Mouse (Mus musculus): ENCODE data around the gene Arhgap20.
A peak's percentile ranks its signal among the peaks of the same experiment; 100 is the strongest.

Gene Arhgap20

GRCm38 (mm10) chr9:51764921-51765416 lies at the start of gene Arhgap20:
TSS of gene Arhgap20 (plus strand) at chr9:51765337.
- DNase-seq (ENCODE audit: low read depth, low spot score): peak; percentile 81

DNA sequence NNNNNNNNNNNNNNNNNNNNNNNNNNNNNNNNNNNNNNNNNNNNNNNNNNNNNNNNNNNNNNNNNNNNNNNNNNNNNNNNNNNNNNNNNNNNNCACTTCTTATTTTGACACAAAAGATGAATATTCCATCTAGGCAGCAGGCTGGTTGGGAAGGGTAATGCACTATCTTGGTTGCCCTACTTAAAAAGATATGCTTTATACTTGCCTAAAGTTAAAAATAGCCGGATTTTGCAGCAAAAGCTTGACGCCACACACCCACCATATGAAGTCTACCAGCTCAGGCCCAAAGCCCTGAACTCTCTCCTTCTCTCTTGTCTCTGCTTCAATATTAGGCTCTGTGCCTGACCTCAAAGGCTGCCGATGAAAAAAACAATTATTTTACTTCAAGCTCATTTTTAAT lies 46.3 kb upstream of the Arhgap20 start:
- DNase-seq (ENCODE audit: low read depth, low spot score): no peak

- peak; percentile 3 for DNase-seq (ENCODE audit: low read depth, low spot score)
These were observed 37.2 kb upstream of the Arhgap20 start for GRCm38 (mm10) chr9:51727960-51728359.

GRCm38 (mm10) chr9:51735180-51736034 lies 29.7 kb upstream of the Arhgap20 start:
- no peak for DNase-seq (ENCODE audit: low read depth, low spot score)

GRCm38 (mm10) chr9:51736750-51737368 lies 28.3 kb upstream of the Arhgap20 start:
- no peak for DNase-seq (ENCODE audit: low read depth, low spot score)

DNA sequence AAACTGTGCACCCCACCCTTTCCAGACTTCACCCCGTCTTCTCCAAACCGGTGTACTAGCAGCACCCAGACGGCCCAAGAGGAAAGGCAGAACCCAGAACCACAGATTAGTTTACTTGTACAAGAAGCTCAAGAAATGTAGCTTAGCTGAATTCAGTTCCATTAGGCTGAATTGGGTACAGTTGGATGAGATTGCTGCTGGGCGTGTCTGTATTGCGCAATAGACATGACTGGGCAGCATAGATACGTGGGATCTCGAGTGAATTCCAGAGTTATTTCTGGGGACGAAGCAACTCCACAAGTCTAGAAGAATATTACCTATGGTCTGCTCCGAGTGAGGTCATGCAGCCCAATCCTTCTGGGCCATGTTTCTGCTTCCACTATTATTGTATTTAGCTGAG lies 26.8 kb upstream of the Arhgap20 start:
- DNase-seq (ENCODE audit: low read depth, low spot score): no peak

- DNase-seq (ENCODE audit: low read depth, low spot score): no peak
These were observed 25.3 kb upstream of the Arhgap20 start for GRCm38 (mm10) chr9:51739826-51740225.

- no peak for DNase-seq (ENCODE audit: low read depth, low spot score)
These were observed 15.0 kb upstream of the Arhgap20 start for GRCm38 (mm10) chr9:51750144-51750543.

DNA sequence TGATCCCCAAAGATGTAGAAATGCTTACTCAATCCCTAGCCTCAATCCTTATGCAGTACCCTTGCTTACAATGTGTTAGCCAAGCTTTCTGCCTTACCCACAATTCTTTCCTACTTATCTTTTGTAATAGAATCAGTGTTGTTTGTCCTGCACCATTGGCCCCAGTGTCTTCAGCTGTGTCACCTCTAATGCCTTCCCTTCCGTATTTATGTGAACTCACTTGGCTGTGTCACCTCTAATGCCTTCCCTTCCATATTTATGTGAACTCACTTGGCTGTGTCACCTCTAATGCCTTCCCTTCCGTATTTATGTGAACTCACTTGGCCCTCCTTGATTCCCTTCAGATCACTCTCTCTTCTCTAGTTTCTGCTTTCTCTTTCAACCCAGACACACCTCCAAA lies 4.1 kb upstream of the Arhgap20 start:
- no peak for DNase-seq (ENCODE audit: low read depth, low spot score)

DNA sequence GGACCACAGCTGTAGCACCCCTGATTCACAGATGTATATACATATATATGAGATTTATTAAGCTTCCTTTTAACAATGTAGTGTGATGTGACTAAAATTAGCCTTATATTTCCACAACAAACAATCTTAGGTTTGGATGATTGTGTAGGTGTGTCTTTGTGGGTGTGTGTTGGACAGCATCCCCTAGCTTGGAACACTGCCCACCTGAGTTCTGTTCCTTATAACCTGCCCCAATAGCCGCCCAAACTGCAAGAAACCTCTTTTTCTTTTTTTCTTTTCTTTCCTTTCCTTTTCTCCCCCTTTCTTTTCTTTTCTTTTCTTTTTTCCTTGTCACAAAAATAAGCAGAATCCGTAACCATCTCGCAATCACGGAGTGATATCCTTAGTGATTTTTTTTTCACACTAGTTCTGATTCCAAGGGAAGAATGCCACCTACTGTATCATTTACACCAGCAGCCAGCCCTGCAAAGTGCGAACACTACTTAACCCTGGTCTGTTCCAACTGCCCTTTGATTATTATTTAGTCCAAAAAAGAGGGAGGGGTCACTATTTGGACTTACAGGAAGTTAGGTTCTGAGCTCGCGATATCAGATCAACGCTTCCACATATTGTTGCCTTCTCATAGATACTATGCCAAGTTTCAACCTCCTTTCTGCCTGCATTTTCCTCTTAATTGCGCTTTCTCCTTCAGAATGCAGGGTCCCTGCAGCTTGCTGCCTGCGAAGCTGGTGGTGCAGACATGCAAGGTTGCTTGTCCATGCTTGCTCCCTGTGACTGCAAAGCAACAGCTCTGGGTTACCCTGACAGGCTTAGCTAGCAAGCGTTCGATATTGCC lies 879 bp upstream of the Arhgap20 start:
- DNase-seq (ENCODE audit: low read depth, low spot score): no peak

- peak; percentile 43 for DNase-seq (ENCODE audit: low read depth, low spot score)
These were observed 459 bp downstream of the Arhgap20 start for GRCm38 (mm10) chr9:51765417-51766174.

DNA sequence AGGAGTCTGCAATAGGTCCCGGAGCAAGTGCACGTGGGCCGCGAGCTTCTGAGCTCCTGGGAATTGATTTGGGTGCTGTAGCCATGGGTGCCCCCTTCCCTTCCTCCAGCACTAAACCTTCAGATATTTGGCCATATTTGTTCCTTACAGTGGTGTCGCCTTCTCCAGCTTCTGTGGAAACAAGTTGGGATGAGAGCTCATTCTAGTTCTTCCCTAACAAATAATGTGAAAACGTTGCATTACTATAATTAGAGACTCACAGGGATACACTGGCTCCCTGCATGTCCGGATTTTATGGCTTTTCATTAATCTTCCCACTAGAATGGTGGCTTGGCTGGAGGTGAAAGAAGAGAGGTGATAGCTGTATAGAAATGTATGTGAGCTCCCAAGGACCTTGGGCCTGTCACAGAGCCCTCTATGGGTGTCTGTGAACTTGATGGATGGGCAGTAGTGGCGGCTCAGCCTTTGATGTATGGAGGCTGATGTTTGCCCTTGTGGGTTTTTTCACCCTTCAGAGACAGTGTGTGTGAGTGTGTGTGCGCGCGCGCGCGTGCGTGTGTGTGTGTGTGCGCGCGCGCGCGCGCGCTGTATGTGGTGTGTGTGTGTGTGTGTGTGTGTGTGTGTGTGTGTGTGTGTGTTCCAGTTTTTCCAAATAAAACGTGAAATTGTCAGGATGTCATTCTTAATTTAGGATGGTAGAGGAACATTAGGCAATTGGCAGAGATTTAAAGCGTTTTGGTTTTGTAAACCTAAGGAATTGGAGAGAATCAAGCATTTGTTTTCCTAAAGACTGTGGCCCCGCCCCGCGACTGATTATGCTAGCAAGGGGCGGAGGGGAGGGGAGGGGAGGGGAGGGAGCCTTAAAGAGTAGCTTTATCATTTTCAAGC lies 1.3 kb downstream of the Arhgap20 start:
- peak; percentile 61 for DNase-seq (ENCODE audit: low read depth, low spot score)

- no peak for DNase-seq (ENCODE audit: low read depth, low spot score)
These were observed 9.1 kb downstream of the Arhgap20 start for GRCm38 (mm10) chr9:51774201-51774600.

DNA sequence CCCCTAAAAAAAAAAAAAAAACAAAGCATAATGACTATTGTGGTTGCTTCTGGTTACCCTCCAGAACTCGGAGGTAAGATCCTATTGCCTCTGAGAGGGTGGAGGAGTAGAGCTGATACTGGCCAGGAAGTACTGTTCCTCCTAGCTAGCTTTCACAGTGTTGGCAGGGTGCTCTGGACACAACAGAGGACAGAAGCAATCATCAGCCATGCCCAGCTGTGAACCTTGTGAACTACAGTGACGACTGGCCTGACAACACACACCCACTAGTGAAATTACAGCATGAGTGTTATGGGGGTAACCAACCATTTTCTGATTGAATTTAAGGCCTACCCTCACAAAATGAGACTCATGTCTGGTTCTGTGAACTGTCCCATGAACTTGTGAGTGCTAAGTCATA lies 11.3 kb downstream of the Arhgap20 start:
- no peak for DNase-seq (ENCODE audit: low read depth, low spot score)

- peak; percentile 42 for DNase-seq (ENCODE audit: low read depth, low spot score)
These were observed 12.0 kb downstream of the Arhgap20 start for GRCm38 (mm10) chr9:51777180-51777579.

- no peak for DNase-seq (ENCODE audit: low read depth, low spot score)
These were observed 14.1 kb downstream of the Arhgap20 start for GRCm38 (mm10) chr9:51779232-51779631.

GRCm38 (mm10) chr9:51781092-51781491 lies 16.0 kb downstream of the Arhgap20 start:
- DNase-seq (ENCODE audit: low read depth, low spot score): no peak

DNA sequence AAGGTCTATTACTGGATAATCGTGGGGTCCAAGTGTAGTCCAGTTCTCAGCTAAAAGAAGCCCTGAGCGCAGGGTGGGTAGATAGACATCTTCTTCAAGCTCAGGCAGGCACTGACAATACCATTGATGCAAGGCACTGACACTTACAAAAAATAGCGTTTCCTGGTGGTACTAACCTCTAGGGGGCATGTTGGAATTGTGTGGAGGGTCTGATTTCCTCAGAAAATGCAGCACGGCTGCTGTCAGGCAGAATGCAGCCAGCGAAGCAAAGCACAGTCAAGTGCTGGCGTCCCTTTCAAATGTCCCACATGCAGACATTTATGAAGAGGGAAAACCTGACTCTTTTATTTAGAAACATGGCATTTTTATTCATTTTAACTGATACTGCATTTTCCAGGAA lies 22.2 kb downstream of the Arhgap20 start:
- DNase-seq (ENCODE audit: low read depth, low spot score): no peak

DNA sequence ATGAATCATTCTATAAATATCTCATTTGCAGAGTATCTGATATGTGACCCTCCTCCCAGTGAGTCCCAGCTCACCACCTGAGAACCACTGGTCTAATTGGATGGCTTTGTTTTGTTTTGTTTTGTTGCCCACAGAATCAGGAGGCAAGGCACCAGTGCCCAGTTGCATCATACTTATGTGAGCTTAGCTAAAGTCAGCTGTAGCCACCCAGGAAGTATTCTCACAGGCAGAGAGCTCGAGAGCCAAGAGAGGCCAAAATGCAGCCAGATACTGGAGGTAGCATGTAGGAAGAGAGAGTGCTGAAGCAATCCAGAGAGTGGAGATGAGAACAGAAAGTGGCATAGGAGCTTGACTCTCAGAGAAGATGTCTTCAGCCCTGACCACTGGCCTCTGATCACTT lies 23.3 kb downstream of the Arhgap20 start:
- no peak for DNase-seq (ENCODE audit: low read depth, low spot score)

DNA sequence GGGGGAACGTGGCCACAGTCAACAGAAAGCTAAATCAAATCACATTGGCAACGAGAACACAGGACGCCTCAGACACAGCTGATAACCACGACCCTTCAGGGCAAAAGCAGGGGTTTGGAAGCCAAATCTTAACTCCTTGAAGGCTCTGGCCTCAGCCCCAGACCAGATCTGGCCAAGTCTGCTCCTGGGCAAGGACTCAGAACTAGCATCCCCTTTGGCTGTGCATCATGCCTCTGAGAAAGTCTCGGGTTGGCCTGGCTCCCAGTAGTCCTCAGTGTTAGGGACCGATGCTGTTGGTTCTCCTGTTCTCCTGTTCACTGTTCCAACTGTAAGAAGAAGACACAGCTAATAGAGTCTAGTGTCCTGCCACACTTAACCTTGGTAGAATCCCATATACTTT lies 30.1 kb downstream of the Arhgap20 start:
- DNase-seq (ENCODE audit: low read depth, low spot score): no peak

Measured in ZHBTc4 (cell line).